Mouse (Mus musculus) intestine, embryonic 14.5 days (tissue): ENCODE data around the gene Tsc22d2. TPM values are rescaled to one million over a fixed set of nuclear protein-coding genes. Genes with fewer than 3 reads are reported as not detected.

Source experiments
- ATAC-seq: fragments of 200-750 bp; cut with Nextera tagmentation; replicated peaks from 2 replicates; pipeline ENCODE4 v1.8.0; 2017; ENCODE audit warnings: low read depth, moderate number of reproducible peaks, moderate TSS enrichment, moderate library complexity; ENCODE audit not compliant: low FRiP score, low TSS enrichment
- DNase-seq: peaks from one replicate; pipeline ENCODE4 v3.0.0-alpha.2; 2018; ENCODE audit warnings: low spot score
- H3K27ac ChIP-seq: fragments of 300-500 bp; sonication (generic); 2 replicates; pipeline ENCODE4 v1.5.1; 2014; ENCODE audit warnings: low read depth, mild to moderate bottlenecking, control low read depth
- H3K27me3 ChIP-seq: fragments of 300-500 bp; sonication (generic); replicated peaks from 2 replicates; pipeline ENCODE4 v1.6.1; 2014; ENCODE audit warnings: low read length, control low read depth; ENCODE audit not compliant: control insufficient read depth, insufficient read depth
- H3K36me3 ChIP-seq: fragments of 300-500 bp; sonication (generic); 2 replicates; pipeline ENCODE4 v1.6.1; 2014; ENCODE audit warnings: low read length, control low read depth; ENCODE audit not compliant: control insufficient read depth, insufficient read depth
- H3K4me1 ChIP-seq: fragments of 300-500 bp; sonication (generic); replicated peaks from 2 replicates; pipeline ENCODE4 v1.6.1; 2014; ENCODE audit warnings: low read length, control low read depth, mixed read lengths; ENCODE audit not compliant: control insufficient read depth, insufficient read depth
- H3K4me2 ChIP-seq: fragments of 300-500 bp; sonication (generic); 2 replicates; pipeline ENCODE4 v1.6.1; 2014; ENCODE audit warnings: low read length
- H3K4me3 ChIP-seq: fragments of 300-500 bp; sonication (generic); 2 replicates; pipeline ENCODE4 v1.5.1; 2014; ENCODE audit warnings: low read depth, low read length, control low read depth, mixed read lengths
- H3K9ac ChIP-seq: fragments of 300-500 bp; sonication (generic); 2 replicates; pipeline ENCODE4 v1.6.1; 2014; ENCODE audit warnings: mild to moderate bottlenecking, low read length
- H3K9me3 ChIP-seq: fragments of 300-500 bp; sonication (generic); 2 replicates; pipeline ENCODE4 v1.6.1; 2016; ENCODE audit warnings: low read length, control low read depth; ENCODE audit not compliant: control insufficient read depth
- WGBS: fragments of 180-500 bp; shearing (Covaris S2); extraction: QIAGEN DNeasy Blood & Tissue Kit; methylation state at CpG from one replicate; pipeline ENCODE4 v1.1.7; 2014; 5-methylcytosine and 5-hydroxymethylcytosine counted together
- polyA plus RNA-seq: library from polyadenylated mRNA; unstranded; fragments of >200 nt; fragmentation: Nextera tagmentation; extraction: Ambion mirVana; gene quantifications from 2 replicates; pipeline ENCODE4 v1.2.1, GENCODE M21; 2014

The Tsc22d2 gene
- polyA plus RNA-seq, 1 experiment from 2014 or later, result 15.0 TPM

DNA sequence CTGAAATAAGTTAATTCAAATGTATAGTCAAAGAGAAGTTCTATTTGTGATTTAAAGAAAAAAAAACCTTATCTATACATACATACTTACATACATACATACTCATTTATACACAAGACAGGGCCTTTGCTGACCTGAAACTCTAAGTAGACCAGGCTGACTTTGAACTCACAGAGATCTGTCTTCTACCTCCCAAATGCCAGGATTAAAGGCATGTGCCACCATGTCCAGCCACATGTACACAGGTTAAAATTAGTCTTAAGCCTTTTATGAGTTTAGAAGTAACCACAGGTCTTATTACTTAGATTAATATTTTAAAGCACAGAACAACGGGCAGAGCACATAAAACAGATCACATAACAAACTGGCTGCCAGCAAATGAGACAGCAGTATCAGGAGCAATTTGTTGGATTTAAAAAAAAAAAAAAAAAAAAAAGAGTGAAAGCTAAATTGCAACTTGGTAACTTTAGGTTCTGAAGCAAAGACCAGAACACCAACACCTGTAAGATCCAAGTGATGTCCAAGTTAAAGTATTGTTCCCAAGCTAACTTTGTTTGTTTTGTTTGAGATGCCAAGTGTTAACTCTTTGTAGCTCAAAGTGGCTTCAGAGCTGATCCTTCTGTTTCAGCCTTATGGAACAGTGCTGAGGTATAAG lies 101.6 kb downstream of the Tsc22d2 start:
- no peak overlapping the region for H3K9ac ChIP-seq
- H3K4me3 ChIP-seq, result no peak overlapping the region
- no peaks in the 10 kb centered on the region for H3K27me3 ChIP-seq
- H3K4me2 ChIP-seq, result no peak overlapping the region
- ATAC-seq (no peak), DNase-seq (no peak)
- H3K27ac ChIP-seq, result no peak overlapping the region
- peaks cover under 1% of the 10 kb centered on the region; the same call in 1 of the 2 replicates for H3K36me3 ChIP-seq
- WGBS, result 42% methylated on average over 1 of the region's 1 CpGs
- H3K4me1 ChIP-seq, result no peaks in the 10 kb centered on the region
- H3K9me3 ChIP-seq, result no peaks in the 10 kb centered on the region

Other genes with a start within 250 kb of the Tsc22d2 start
- 53.8 and 59.1 TPM in 2 replicates for gene Eif2a, start 111.1 kb downstream of the Tsc22d2 start, polyA plus RNA-seq
- 127 and 141 TPM in 2 replicates for gene Serp1, start 111.2 kb downstream of the Tsc22d2 start, polyA plus RNA-seq
- gene Selenot, start 161.9 kb downstream of the Tsc22d2 start, polyA plus RNA-seq, result 23.0 and 23.9 TPM in 2 replicates
- 0.11 TPM in 1 of 2 replicates, not detected in the other for gene Erich6, start 222.5 kb downstream of the Tsc22d2 start, polyA plus RNA-seq